Mouse (Mus musculus): ENCODE data around the gene Amt. TPM values are rescaled to one million over a fixed set of nuclear protein-coding genes. Genes with fewer than 3 reads are reported as not detected.
"Not testable (repeated sequence)": the region's sequence is repeated elsewhere in the genome, so short reads cannot be mapped to it uniquely, and the experiment has no call there.

Amt gene
- polyA plus RNA-seq, 1 experiment from 2014 or later = 24.4 TPM

DNA sequence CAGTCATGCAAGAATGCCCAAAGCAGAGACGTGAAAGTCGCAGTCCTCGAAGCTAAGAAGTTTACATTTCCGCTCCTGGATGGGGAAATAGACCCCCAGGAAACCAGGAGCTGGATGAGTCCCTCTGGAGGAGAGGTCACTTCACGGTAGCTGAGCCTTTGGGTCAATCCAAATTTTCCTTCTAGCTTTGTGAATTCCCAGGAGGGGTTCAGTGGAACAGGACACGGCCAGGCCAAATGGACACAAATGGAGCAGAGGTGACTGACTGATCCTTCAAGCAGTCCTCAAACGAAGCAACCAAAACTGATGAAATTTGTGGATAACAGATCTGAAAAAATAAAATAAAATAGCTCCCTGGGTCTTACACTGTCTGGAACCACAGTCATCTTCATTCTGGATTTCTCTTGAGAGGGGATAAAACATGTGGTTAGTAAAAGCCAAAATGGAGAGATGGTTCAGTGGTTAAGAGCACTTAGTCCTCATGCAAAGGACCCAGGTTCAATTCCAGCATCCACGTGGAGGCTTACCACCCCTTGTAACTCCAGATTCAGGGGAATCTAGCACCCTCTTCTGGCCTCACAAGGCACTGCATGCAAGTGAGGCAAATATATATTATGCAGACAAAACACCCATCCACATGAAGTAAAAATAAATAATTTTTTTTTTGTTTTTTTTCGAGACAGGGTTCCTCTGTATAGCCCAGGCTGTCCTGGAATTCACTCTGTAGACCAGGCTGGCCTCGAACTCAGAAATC lies 17.8 kb upstream of the Amt start:
- no peak for ATAC-seq (ENCODE audit: low FRiP score)
- H3K27ac ChIP-seq = no peak overlapping the region
- H3K4me3 ChIP-seq (replicated peaks; ENCODE audit: low read length) = no peak overlapping the region
- H3K27me3 ChIP-seq (ENCODE audit: control insufficient read depth, insufficient read depth, low read length) = no peaks in the 10 kb centered on the region
- no peaks in the 10 kb centered on the region for H3K4me1 ChIP-seq (replicated peaks; ENCODE audit: control insufficient read depth, insufficient read depth, low read length)
- no peaks in the 10 kb centered on the region for H3K36me3 ChIP-seq (replicated peaks; ENCODE audit: control insufficient read depth, insufficient read depth)
- DNase-seq (ENCODE audit: low spot score) = no peak
- no peak overlapping the region for H3K4me2 ChIP-seq (replicated peaks)
- no peaks in the 10 kb centered on the region for H3K9me3 ChIP-seq (ENCODE audit: control insufficient read depth, low read length)
- 63% methylated on average over 10 of the region's 10 CpGs for WGBS
- H3K9ac ChIP-seq = no peak overlapping the region

DNA sequence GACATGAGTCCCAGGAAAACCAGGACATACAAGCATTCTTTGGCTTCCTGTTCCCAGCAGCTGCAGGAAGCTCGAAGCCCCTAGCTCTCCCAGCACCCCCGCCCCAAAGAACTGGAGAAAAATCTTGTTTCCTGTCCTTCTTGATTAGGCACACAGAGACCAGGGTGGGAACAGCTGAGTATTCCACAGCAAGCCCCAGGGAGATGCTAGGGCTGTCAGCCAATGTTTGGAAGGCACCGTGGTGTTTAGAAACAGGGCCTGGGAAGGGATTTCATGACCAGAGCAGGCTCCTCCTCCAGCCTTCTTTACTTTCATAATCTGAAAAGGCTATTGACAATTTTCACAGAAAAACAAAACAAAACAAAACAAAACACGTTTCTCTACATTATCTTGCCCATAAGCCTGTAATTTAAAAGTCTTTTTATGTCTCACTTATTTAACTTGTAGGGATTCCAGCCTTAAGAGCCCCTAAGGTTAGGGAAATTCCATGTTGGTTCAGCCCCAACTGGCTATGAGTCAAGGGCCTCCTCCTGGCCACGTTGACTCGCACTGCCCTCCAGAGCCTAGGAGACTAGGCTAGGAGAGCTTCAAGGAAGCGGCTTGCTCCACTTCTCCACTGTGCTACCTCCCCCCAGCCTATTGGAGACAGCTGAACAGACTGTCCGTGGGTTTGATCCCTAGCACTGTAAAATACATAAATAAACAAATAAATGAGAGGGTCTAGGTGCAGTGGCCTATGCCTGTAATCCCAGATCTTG lies 16.4 kb upstream of the Amt start:
- Histone ChIP-seq H3K9ac (no peak overlapping the region), H3K27me3 (ENCODE audit: control insufficient read depth, insufficient read depth, low read length) (no peaks in the 10 kb centered on the region), H3K4me2 (replicated peaks) (no peak overlapping the region), H3K36me3 (replicated peaks; ENCODE audit: control insufficient read depth, insufficient read depth) (no peaks in the 10 kb centered on the region), H3K27ac (no peak overlapping the region), H3K9me3 (ENCODE audit: control insufficient read depth, low read length) (no peaks in the 10 kb centered on the region), H3K4me1 (replicated peaks; ENCODE audit: control insufficient read depth, insufficient read depth, low read length) (no peaks in the 10 kb centered on the region), H3K4me3 (replicated peaks; ENCODE audit: low read length) (no peak overlapping the region)
- DNase-seq (ENCODE audit: low spot score) (no peak), ATAC-seq (ENCODE audit: low FRiP score) (no peak)
- 47% methylated on average over 8 of the region's 8 CpGs for WGBS

DNA sequence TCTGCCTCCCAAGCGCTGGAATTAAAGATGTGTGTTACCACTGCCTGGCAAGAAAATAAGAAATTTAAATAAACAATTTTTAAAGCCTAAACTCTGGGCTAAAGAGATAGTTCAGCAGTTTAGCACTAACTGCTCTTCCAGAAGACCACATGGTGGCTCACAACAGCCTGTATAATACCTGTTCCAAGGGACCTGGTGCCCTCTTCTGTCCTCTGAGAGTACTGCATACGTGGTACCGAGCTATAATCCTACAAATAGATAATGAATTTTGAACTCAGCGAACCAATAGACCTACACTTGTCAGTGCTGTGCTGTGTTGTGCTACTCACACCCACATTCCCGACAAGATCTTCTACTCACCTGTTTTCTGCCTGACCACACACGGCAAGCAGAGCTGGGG lies 12.2 kb upstream of the Amt start:
- WGBS = 18% methylated on average over 6 of the region's 6 CpGs
- ATAC-seq (ENCODE audit: low FRiP score) = peak; percentile 72; the same call in 1 of the 2 replicates

GRCm38 (mm10) chr9:108287526-108288238 lies 9.0 kb upstream of the Amt start:
- not testable (repeated sequence) for H3K27ac ChIP-seq; H3K27me3 ChIP-seq (ENCODE audit: control insufficient read depth, insufficient read depth, low read length); H3K36me3 ChIP-seq (replicated peaks; ENCODE audit: control insufficient read depth, insufficient read depth); H3K4me2 ChIP-seq (replicated peaks); H3K9me3 ChIP-seq (ENCODE audit: control insufficient read depth, low read length); H3K4me3 ChIP-seq (replicated peaks; ENCODE audit: low read length); DNase-seq (ENCODE audit: low spot score); H3K9ac ChIP-seq; ATAC-seq (ENCODE audit: low FRiP score)
- H3K4me1 ChIP-seq (replicated peaks; ENCODE audit: control insufficient read depth, insufficient read depth, low read length) = peaks cover 10% of the 10 kb centered on the region
- 89% methylated on average over 4 of the region's 6 CpGs for WGBS

More for the DNA sequence above, 12.2 kb upstream of the Amt start:
- Histone ChIP-seq H3K9me3 (ENCODE audit: control insufficient read depth, low read length) (no peaks in the 10 kb centered on the region), H3K4me3 (replicated peaks; ENCODE audit: low read length) (no peak overlapping the region), H3K27me3 (ENCODE audit: control insufficient read depth, insufficient read depth, low read length) (no peaks in the 10 kb centered on the region), H3K27ac (no peak overlapping the region), H3K4me2 (replicated peaks) (no peak overlapping the region), H3K9ac (no peak overlapping the region), H3K36me3 (replicated peaks; ENCODE audit: control insufficient read depth, insufficient read depth) (no peaks in the 10 kb centered on the region), H3K4me1 (replicated peaks; ENCODE audit: control insufficient read depth, insufficient read depth, low read length) (no peaks in the 10 kb centered on the region)
- DNase-seq (ENCODE audit: low spot score) = peak; percentile 76

- H3K9me3 ChIP-seq (ENCODE audit: control insufficient read depth, low read length) = no peaks in the 10 kb centered on the region
- H3K4me2 ChIP-seq (replicated peaks) = peak overlapping the region; percentile 81
- H3K9ac ChIP-seq = peak overlapping the region; percentile 70
- DNase-seq (ENCODE audit: low spot score) (no peak), ATAC-seq (ENCODE audit: low FRiP score) (no peak)
- peak overlapping the region; percentile 68 for H3K4me3 ChIP-seq (replicated peaks; ENCODE audit: low read length)
- peaks cover 10% of the 10 kb centered on the region for H3K4me1 ChIP-seq (replicated peaks; ENCODE audit: control insufficient read depth, insufficient read depth, low read length)
- H3K27me3 ChIP-seq (ENCODE audit: control insufficient read depth, insufficient read depth, low read length) = no peaks in the 10 kb centered on the region
- 65% methylated on average over 2 of the region's 2 CpGs for WGBS
- H3K36me3 ChIP-seq (replicated peaks; ENCODE audit: control insufficient read depth, insufficient read depth) = peaks cover 13% of the 10 kb centered on the region
- peak overlapping the region; percentile 94 for H3K27ac ChIP-seq
These were observed 7.3 kb upstream of the Amt start for GRCm38 (mm10) chr9:108289347-108289746.

DNA sequence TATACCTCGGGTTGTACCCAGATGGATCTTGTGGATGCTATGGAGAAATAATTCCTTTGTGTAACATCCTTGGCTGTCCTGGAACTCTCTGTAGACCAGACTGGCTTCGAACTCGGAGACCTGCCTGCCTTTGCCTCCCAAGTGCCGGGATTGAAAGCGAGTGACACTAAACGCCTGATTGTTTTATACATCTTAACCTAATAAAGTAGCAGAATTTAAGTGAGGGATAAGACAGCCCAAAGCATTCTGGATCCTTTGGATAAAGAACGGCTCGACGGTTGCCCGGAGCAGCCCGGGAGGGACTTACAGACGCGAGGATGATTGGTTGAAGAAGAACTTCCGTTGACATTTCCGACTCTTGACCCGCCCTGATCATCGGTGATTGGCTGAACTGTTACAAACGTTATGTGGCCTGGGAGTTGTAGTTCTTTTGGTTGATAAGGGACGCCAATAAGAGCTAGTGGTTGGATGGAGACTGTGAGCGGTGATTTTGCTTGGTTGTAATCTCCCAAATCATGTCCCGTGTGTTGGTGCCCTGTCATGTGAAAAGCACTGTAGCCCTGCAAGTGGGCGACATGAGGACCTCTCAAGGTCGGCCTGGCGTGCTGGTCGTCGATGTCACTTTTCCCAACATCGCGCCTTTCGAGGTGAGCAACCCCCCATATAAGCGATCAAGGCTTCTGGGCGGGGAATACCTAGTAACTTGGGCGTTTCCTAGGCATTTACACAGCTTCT lies 6.5 kb upstream of the Amt start, which contains the start of gene Nicn1:
TSS of gene Nicn1 (plus strand) at position 414 of the 735 bp plus-strand sequence.
- Histone ChIP-seq H3K9ac (peak within 1 kb of the TSS; percentile 70), H3K36me3 (replicated peaks; ENCODE audit: control insufficient read depth, insufficient read depth) (peaks cover 21% of the 10 kb centered on the region), H3K27ac (peak within 1 kb of the TSS; percentile 94), H3K4me2 (replicated peaks) (peak within 1 kb of the TSS; percentile 81), H3K4me1 (replicated peaks; ENCODE audit: control insufficient read depth, insufficient read depth, low read length) (peaks cover 10% of the 10 kb centered on the region), H3K9me3 (ENCODE audit: control insufficient read depth, low read length) (no peaks in the 10 kb centered on the region), H3K4me3 (replicated peaks; ENCODE audit: low read length) (peak within 1 kb of the TSS; percentile 68), H3K27me3 (ENCODE audit: control insufficient read depth, insufficient read depth, low read length) (no peaks in the 10 kb centered on the region)
- WGBS = 1% methylated on average over 32 of the region's 32 CpGs
- DNase-seq (ENCODE audit: low spot score) (peak; percentile 94), ATAC-seq (ENCODE audit: low FRiP score) (peak; percentile 98)

DNA sequence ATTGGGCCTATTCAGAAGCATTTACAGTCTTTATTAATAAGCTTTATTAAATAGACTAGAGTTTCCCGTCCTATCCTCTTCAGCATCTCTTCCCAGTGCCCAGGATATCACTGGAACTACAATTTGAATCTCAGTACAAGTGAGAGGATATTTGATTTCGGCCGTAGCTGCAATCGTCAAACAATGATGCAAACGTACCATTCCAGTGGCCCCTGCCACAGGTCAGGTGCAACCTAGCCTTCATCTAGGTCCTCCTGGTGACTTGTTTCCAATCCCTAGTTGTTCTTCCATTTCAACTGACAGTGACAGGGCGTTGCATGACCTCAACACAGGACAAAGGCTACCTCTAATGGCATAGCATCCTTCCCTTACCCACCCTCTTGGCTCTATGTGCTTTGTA lies 5.9 kb upstream of the Amt start:
- DNase-seq (ENCODE audit: low spot score) (no peak), ATAC-seq (ENCODE audit: low FRiP score) (no peak)
- H3K4me3 ChIP-seq (replicated peaks; ENCODE audit: low read length) = peak overlapping the region; percentile 68
- H3K27ac ChIP-seq = peak overlapping the region; percentile 94
- WGBS = 46% methylated on average over 6 of the region's 6 CpGs
- H3K4me1 ChIP-seq (replicated peaks; ENCODE audit: control insufficient read depth, insufficient read depth, low read length) = peaks cover 10% of the 10 kb centered on the region
- H3K27me3 ChIP-seq (ENCODE audit: control insufficient read depth, insufficient read depth, low read length) = no peaks in the 10 kb centered on the region
- peaks cover 27% of the 10 kb centered on the region for H3K36me3 ChIP-seq (replicated peaks; ENCODE audit: control insufficient read depth, insufficient read depth)
- peak overlapping the region; percentile 81 for H3K4me2 ChIP-seq (replicated peaks)
- H3K9me3 ChIP-seq (ENCODE audit: control insufficient read depth, low read length) = no peaks in the 10 kb centered on the region
- peak overlapping the region; percentile 70 for H3K9ac ChIP-seq

- H3K9ac ChIP-seq = no peak overlapping the region
- H3K9me3 ChIP-seq (ENCODE audit: control insufficient read depth, low read length) = no peaks in the 10 kb centered on the region
- no peak overlapping the region for H3K4me3 ChIP-seq (replicated peaks; ENCODE audit: low read length)
- H3K27ac ChIP-seq = no peak overlapping the region
- WGBS = 87% methylated on average over 3 of the region's 3 CpGs
- no peak overlapping the region for H3K4me2 ChIP-seq (replicated peaks)
- peaks cover 60% of the 10 kb centered on the region for H3K36me3 ChIP-seq (replicated peaks; ENCODE audit: control insufficient read depth, insufficient read depth)
- peaks cover 8% of the 10 kb centered on the region for H3K4me1 ChIP-seq (replicated peaks; ENCODE audit: control insufficient read depth, insufficient read depth, low read length)
- no peaks in the 10 kb centered on the region for H3K27me3 ChIP-seq (ENCODE audit: control insufficient read depth, insufficient read depth, low read length)
- DNase-seq (ENCODE audit: low spot score) (no peak), ATAC-seq (ENCODE audit: low FRiP score) (no peak)
These were observed 5.2 kb downstream of the Amt start for GRCm38 (mm10) chr9:108301853-108302252.
